Mouse (Mus musculus) MEL (cell line): ENCODE results near the gene Mroh7. TPM values are rescaled to one million over a fixed set of nuclear protein-coding genes. Genes with fewer than 3 reads are reported as not detected.

Source experiments
- DNase-seq: peaks from one replicate; pipeline ENCODE4 v3.0.0; 2011; ENCODE audit warnings: low read depth, low spot score
- H3K27ac ChIP-seq: 2 replicates; pipeline ENCODE4 v1.5.1; 2012; ENCODE audit warnings: low read depth, mild to moderate bottlenecking, control low read depth, low read length, moderate library complexity; ENCODE audit not compliant: control insufficient read depth
- H3K27me3 ChIP-seq, 2 experiments: fragments of 150-350 bp in 1 of 2; sonication (generic) in 1 of 2; 2 replicates each; pipeline ENCODE4 v1.6.1; 2012; ENCODE audit warnings: low read length in 2 of 2, mild to moderate bottlenecking in 2 of 2, improper control_type of control experiment in 1 of 2, moderate library complexity in 1 of 2; ENCODE audit not compliant: insufficient read depth in 2 of 2, control insufficient read depth in 1 of 2
- H3K36me3 ChIP-seq, 2 experiments: 2 replicates each; pipeline ENCODE4 v1.6.1; 2012 to 2014; ENCODE audit warnings: low read length in 2 of 2, improper control_type of control experiment in 1 of 2, inconsistent platforms in 1 of 2, mild to moderate bottlenecking in 1 of 2; ENCODE audit not compliant: insufficient read depth in 2 of 2, control insufficient read depth in 1 of 2
- H3K4me1 ChIP-seq, 2 experiments: fragments of 150-350 bp in 1 of 2; sonication (generic) in 1 of 2; 2 replicates each; pipeline ENCODE4 v1.6.1; 2012; ENCODE audit warnings: low read length in 2 of 2, improper control_type of control experiment in 1 of 2, mild to moderate bottlenecking in 1 of 2; ENCODE audit not compliant: insufficient read depth in 2 of 2, control insufficient read depth in 1 of 2
- H3K4me3 ChIP-seq, 2 experiments: fragments of 150-350 bp in 1 of 2; sonication (generic) in 1 of 2; 2 replicates each; pipeline ENCODE4 v1.5.1; 2012; ENCODE audit warnings: low read depth in 2 of 2, low read length in 2 of 2, mild to moderate bottlenecking in 2 of 2, moderate library complexity in 2 of 2, control low read depth in 1 of 2, improper control_type of control experiment in 1 of 2; ENCODE audit not compliant: control insufficient read depth in 1 of 2, insufficient read depth in 1 of 2
- H3K79me2 ChIP-seq: 2 replicates; pipeline ENCODE4 v1.6.1; 2012; ENCODE audit warnings: mild to moderate bottlenecking, low read length, moderate library complexity; ENCODE audit not compliant: control insufficient read depth, poor library complexity, insufficient read depth
- H3K9ac ChIP-seq: 2 replicates; pipeline ENCODE4 v1.6.1; 2012; ENCODE audit warnings: low read depth, mild to moderate bottlenecking, control low read depth, low read length, moderate library complexity; ENCODE audit not compliant: control insufficient read depth, poor library complexity, severe bottlenecking
- H3K9me3 ChIP-seq: fragments of 150-350 bp; sonication (generic); replicated peaks from 2 replicates; pipeline ENCODE4 v1.6.1; 2012; ENCODE audit warnings: mild to moderate bottlenecking, low read length, improper control_type of control experiment, moderate library complexity; ENCODE audit not compliant: insufficient read depth
- BHLHE40 ChIP-seq: IDR thresholded peaks from 2 replicates; pipeline ENCODE4 v1.6.1; 2012; ENCODE audit warnings: low read depth, mild to moderate bottlenecking, inconsistent platforms, low read length, improper control_type of control experiment, borderline replicate concordance
- CHD2 ChIP-seq: IDR thresholded peaks from 2 replicates; pipeline ENCODE4 v1.6.1; 2011; ENCODE audit warnings: low read length, improper control_type of control experiment
- CTCF ChIP-seq, 3 experiments: IDR thresholded peaks in 2 of 3; conservative IDR thresholded peaks in 1 of 3; 2 replicates each; pipeline ENCODE4 v1.5.1; 2011 to 2012; ENCODE audit warnings: low read length in 3 of 3, low read depth in 2 of 3, mild to moderate bottlenecking in 2 of 3, improper control_type of control experiment in 1 of 3, inconsistent platforms in 1 of 3, mixed read lengths in 1 of 3, moderate library complexity in 1 of 3; ENCODE audit not compliant: control insufficient read depth in 1 of 3, insufficient read depth in 1 of 3, poor library complexity in 1 of 3, severe bottlenecking in 1 of 3
- ELF1 ChIP-seq: IDR thresholded peaks from 2 replicates; pipeline ENCODE4 v1.6.1; 2014; ENCODE audit warnings: low read depth, mild to moderate bottlenecking, inconsistent platforms, low read length, improper control_type of control experiment, moderate library complexity
- EP300 ChIP-seq, 2 experiments: IDR thresholded peaks; 2 replicates each; pipeline ENCODE4 v1.6.1; 2011; ENCODE audit warnings: improper control_type of control experiment in 2 of 2, low read length in 2 of 2, low read depth in 1 of 2, mild to moderate bottlenecking in 1 of 2
- ETS1 ChIP-seq: IDR thresholded peaks from 2 replicates; pipeline ENCODE4 v1.6.1; 2012; ENCODE audit warnings: low read depth, mild to moderate bottlenecking, inconsistent platforms, low read length, improper control_type of control experiment, moderate library complexity
- GABPA ChIP-seq: IDR thresholded peaks from 2 replicates; pipeline ENCODE4 v1.6.1; 2012; ENCODE audit warnings: low read depth, mild to moderate bottlenecking, inconsistent platforms, low read length, improper control_type of control experiment, moderate library complexity
- GATA1 ChIP-seq: IDR thresholded peaks from 2 replicates; pipeline ENCODE4 v1.6.1; 2011; ENCODE audit warnings: low read depth, low read length, improper control_type of control experiment
- KAT2A ChIP-seq: conservative IDR thresholded peaks from 2 replicates; pipeline ENCODE4 v1.6.1; 2012; ENCODE audit warnings: low read depth, low read length, improper control_type of control experiment, inconsistent platforms
- MAX ChIP-seq: IDR thresholded peaks from 2 replicates; pipeline ENCODE4 v1.6.1; 2011; ENCODE audit warnings: low read length, improper control_type of control experiment
- MEF2A ChIP-seq: IDR thresholded peaks from 2 replicates; pipeline ENCODE4 v1.6.1; 2014; ENCODE audit warnings: low read depth, mild to moderate bottlenecking, inconsistent platforms, low read length, improper control_type of control experiment; ENCODE audit not compliant: poor library complexity, insufficient replicate concordance, severe bottlenecking; ENCODE audit errors: extremely low read depth
- MYB ChIP-seq: IDR thresholded peaks from 2 replicates; pipeline ENCODE4 v1.6.1; 2011; ENCODE audit warnings: mild to moderate bottlenecking, low read depth, low read length, improper control_type of control experiment
- MYC ChIP-seq: IDR thresholded peaks from 2 replicates; pipeline ENCODE4 v1.6.1; 2011; ENCODE audit warnings: low read depth, mild to moderate bottlenecking, low read length, improper control_type of control experiment, moderate library complexity
- POLR2AphosphoS2 ChIP-seq: IDR thresholded peaks from 2 replicates; pipeline ENCODE4 v1.6.1; 2011; ENCODE audit warnings: low read length, improper control_type of control experiment
- POLR2AphosphoS5 ChIP-seq: IDR thresholded peaks from 2 replicates; pipeline ENCODE4 v1.6.1; 2012; ENCODE audit warnings: low read depth, borderline replicate concordance, mild to moderate bottlenecking, inconsistent platforms, low read length, moderate library complexity, mixed read lengths
- RCOR1 ChIP-seq: IDR thresholded peaks from 2 replicates; pipeline ENCODE4 v1.6.1; 2012; ENCODE audit warnings: low read depth, mild to moderate bottlenecking, inconsistent platforms, low read length, improper control_type of control experiment
- SIN3A ChIP-seq: IDR thresholded peaks from 2 replicates; pipeline ENCODE4 v1.6.1; 2012; ENCODE audit warnings: low read length, improper control_type of control experiment, inconsistent platforms
- SMC3 ChIP-seq: IDR thresholded peaks from 2 replicates; pipeline ENCODE4 v1.6.1; 2011; ENCODE audit warnings: low read depth, low read length, improper control_type of control experiment
- TAL1 ChIP-seq: IDR thresholded peaks from 2 replicates; pipeline ENCODE4 v1.6.1; 2012; ENCODE audit warnings: mild to moderate bottlenecking, inconsistent platforms, low read length, moderate library complexity, mixed read lengths
- TCF12 ChIP-seq: IDR thresholded peaks from 2 replicates; pipeline ENCODE4 v1.6.1; 2014; ENCODE audit warnings: low read depth, mild to moderate bottlenecking, inconsistent platforms, low read length, improper control_type of control experiment, moderate library complexity
- UBTF ChIP-seq: IDR thresholded peaks from 2 replicates; pipeline ENCODE4 v1.6.1; 2012; ENCODE audit warnings: low read depth, mild to moderate bottlenecking, inconsistent platforms, low read length, improper control_type of control experiment, moderate library complexity, borderline replicate concordance; ENCODE audit not compliant: insufficient read depth
- USF1 ChIP-seq: IDR thresholded peaks from 2 replicates; pipeline ENCODE4 v1.6.1; 2014; ENCODE audit warnings: low read depth, mild to moderate bottlenecking, inconsistent platforms, low read length, improper control_type of control experiment, moderate library complexity
- USF2 ChIP-seq, 2 experiments: IDR thresholded peaks; 2 replicates each; pipeline ENCODE4 v1.6.1; 2011 to 2012; ENCODE audit warnings: improper control_type of control experiment in 2 of 2, low read length in 2 of 2, borderline replicate concordance in 1 of 2, inconsistent platforms in 1 of 2, low read depth in 1 of 2, mild to moderate bottlenecking in 1 of 2; ENCODE audit not compliant: insufficient read depth in 1 of 2
- ZMIZ1 ChIP-seq: IDR thresholded peaks from 2 replicates; pipeline ENCODE4 v1.6.1; 2012; ENCODE audit warnings: low read depth, mild to moderate bottlenecking, inconsistent platforms, low read length, improper control_type of control experiment, moderate library complexity
- polyA plus RNA-seq, 2 experiments: library from polyadenylated mRNA; stranded (reverse) in 1 of 2; unstranded in 1 of 2; fragments of >175 nt in 1 of 2; fragments of >200 nt in 1 of 2; gene quantifications; 2 replicates each; pipeline versions ENCODE4 v1.2.1 to v1.2.4; 2012; ENCODE audit warnings: low replicate concordance in 2 of 2, low read depth in 1 of 2; ENCODE audit not compliant: insufficient read length in 2 of 2, insufficient read depth in 1 of 2, missing spikeins in 1 of 2
- total RNA-seq: library from RNA; depleted of rRNA; stranded (reverse); fragments of 300-350 nt; gene quantifications from 2 replicates; pipeline ENCODE4 v1.2.3, GENCODE M21; 2012

Gene Mroh7
- total and polyA plus RNA-seq, 3 experiments, result 0.03 TPM; not detected in 2

- Histone ChIP-seq H3K4me1 (no peaks in the 10 kb centered on the region), H3K27ac (no peak overlapping the region), H3K9ac (no peak overlapping the region), H3K9me3 (no peaks in the 10 kb centered on the region), H3K4me3 (no peak overlapping the region), H3K27me3 (peaks cover 0 to 13% of the 10 kb centered on the region in 2 experiments), H3K36me3 (no peaks in the 10 kb centered on the region; a peak in 1 of 4 replicates), H3K79me2 (no peaks in the 10 kb centered on the region)
- TF ChIP-seq GATA1, result no peak
- no peak for TF ChIP-seq ETS1
- no peak for TF ChIP-seq KAT2A
- no peak for TF ChIP-seq MEF2A
- no peak for TF ChIP-seq TCF12
- no peak for TF ChIP-seq SIN3A
- no peak for DNase-seq
Observed at GRCm38 (mm10) chr4:106705096-106705665, 25.5 kb downstream of the Mroh7 start.

GRCm38 (mm10) chr4:106704416-106704815 lies 26.3 kb downstream of the Mroh7 start:
- DNase-seq, result no peak
- no peaks in the 10 kb centered on the region for H3K9me3 ChIP-seq
- H3K4me3 ChIP-seq, result no peak overlapping the region
- no peaks in the 10 kb centered on the region; a peak in 1 of 4 replicates for H3K36me3 ChIP-seq
- H3K27me3 ChIP-seq, result peaks cover 0 to 13% of the 10 kb centered on the region in 2 experiments
- no peaks in the 10 kb centered on the region for H3K4me1 ChIP-seq
- no peak overlapping the region for H3K9ac ChIP-seq
- no peaks in the 10 kb centered on the region for H3K79me2 ChIP-seq
- H3K27ac ChIP-seq, result no peak overlapping the region
- TF ChIP-seq ELF1 (no peak), EP300 (IDR thresholded peaks at IDR 0.05; ENCODE audit: low read depth in 1 of 2, low read length in 2 of 2) (no peak), BHLHE40 (no peak), MAX (no peak), CHD2 (no peak), POLR2AphosphoS2 (no peak), TAL1 (no peak), CTCF (IDR thresholded peaks at IDR 0.05 in 2 of 3, conservative IDR thresholded peaks at IDR 0.05 in 1 of 3; ENCODE audit: control insufficient read depth in 1 of 3, insufficient read depth in 1 of 3, low read depth in 2 of 3, low read length in 3 of 3, poor library complexity in 1 of 3, severe bottlenecking in 1 of 3) (no peak)

GRCm38 (mm10) chr4:106703956-106704355 lies 26.8 kb downstream of the Mroh7 start:
- Histone ChIP-seq H3K4me3 (no peak overlapping the region), H3K4me1 (no peaks in the 10 kb centered on the region), H3K9ac (no peak overlapping the region), H3K79me2 (no peaks in the 10 kb centered on the region), H3K27me3 (peaks cover 0 to 13% of the 10 kb centered on the region in 2 experiments), H3K36me3 (no peaks in the 10 kb centered on the region; a peak in 1 of 4 replicates), H3K9me3 (no peaks in the 10 kb centered on the region), H3K27ac (no peak overlapping the region)
- no peak for DNase-seq
- TF ChIP-seq MYC, result no peak
- TF ChIP-seq ZMIZ1, result no peak
- TF ChIP-seq CHD2, result no peak
- no peak for TF ChIP-seq TCF12
- no peak for TF ChIP-seq UBTF
- TF ChIP-seq ELF1, result no peak
- no peak for TF ChIP-seq BHLHE40
- TF ChIP-seq RCOR1, result no peak
- no peak for TF ChIP-seq MYB
- no peak for TF ChIP-seq USF1
- no peak for TF ChIP-seq POLR2AphosphoS2
- no peak for TF ChIP-seq SMC3
- TF ChIP-seq TAL1, result no peak
- no peak for TF ChIP-seq POLR2AphosphoS5
- no peak for TF ChIP-seq SIN3A
- TF ChIP-seq USF2 (IDR thresholded peaks at IDR 0.05; ENCODE audit: borderline replicate concordance in 1 of 2, insufficient read depth in 1 of 2, low read depth in 1 of 2, low read length in 2 of 2), result no peak
- no peak for TF ChIP-seq GABPA
- TF ChIP-seq EP300 (IDR thresholded peaks at IDR 0.05; ENCODE audit: low read depth in 1 of 2, low read length in 2 of 2), result no peak
- TF ChIP-seq ETS1, result no peak
